Mouse (Mus musculus) heart, adult 11 months (tissue): ENCODE results near the gene Gm17660.

Experiments
- DNase-seq: peaks from one replicate; pipeline ENCODE4 v3.0.0; 2022

Gm17660 gene

GRCm38 (mm10) chr5:104077508-104077907 is at the start of gene Gm17660:
Gm17660 (minus strand) TSS chr5:104077608.
- DNase-seq, result peak; percentile 24

- peak; percentile 95 for DNase-seq
Observed at GRCm38 (mm10) chr5:104126561-104127320, 49.3 kb upstream of the Gm17660 start.

GRCm38 (mm10) chr5:104124016-104124658 is 46.7 kb upstream of the Gm17660 start:
- peak; percentile 90 for DNase-seq

GRCm38 (mm10) chr5:104115890-104116289 is 38.5 kb upstream of the Gm17660 start:
- DNase-seq, result peak; percentile 96

- DNase-seq, result peak; percentile 99
Observed at GRCm38 (mm10) chr5:104115118-104115517, 37.7 kb upstream of the Gm17660 start.

- DNase-seq, result peak; percentile 99
Observed at GRCm38 (mm10) chr5:104113491-104114172, 36.2 kb upstream of the Gm17660 start, which contains the start of gene Sparcl1. Sparcl1 (minus strand) TSS chr5:104113733.

- DNase-seq, result peak; percentile 86
Observed at GRCm38 (mm10) chr5:104112511-104112910, 35.1 kb upstream of the Gm17660 start.

GRCm38 (mm10) chr5:104112016-104112415 is 34.6 kb upstream of the Gm17660 start:
- DNase-seq, result peak; percentile 97

- DNase-seq, result peak; percentile 95
Observed at GRCm38 (mm10) chr5:104110171-104110920, 32.9 kb upstream of the Gm17660 start.

- peak; percentile 92 for DNase-seq
Observed at GRCm38 (mm10) chr5:104109516-104109915, 32.1 kb upstream of the Gm17660 start.

- DNase-seq, result peak; percentile 89
Observed at GRCm38 (mm10) chr5:104108879-104109369, 31.5 kb upstream of the Gm17660 start.

GRCm38 (mm10) chr5:104108127-104108875 is 30.9 kb upstream of the Gm17660 start:
- DNase-seq, result peak; percentile 90

- DNase-seq, result no peak
Observed at GRCm38 (mm10) chr5:104104111-104104510, 26.7 kb upstream of the Gm17660 start.

- DNase-seq, result no peak
Observed at GRCm38 (mm10) chr5:104103171-104103570, 25.8 kb upstream of the Gm17660 start.

- DNase-seq, result peak; percentile 94
Observed at GRCm38 (mm10) chr5:104101678-104102531, 24.5 kb upstream of the Gm17660 start.

GRCm38 (mm10) chr5:104096078-104096938 is 18.9 kb upstream of the Gm17660 start:
- DNase-seq, result peak; percentile 98

- DNase-seq, result peak; percentile 92
Observed at GRCm38 (mm10) chr5:104095416-104096077, 18.1 kb upstream of the Gm17660 start.

- DNase-seq, result peak; percentile 53
Observed at GRCm38 (mm10) chr5:104089751-104090150, 12.3 kb upstream of the Gm17660 start.

GRCm38 (mm10) chr5:104085366-104085765 is 8.0 kb upstream of the Gm17660 start:
- no peak for DNase-seq
